Mouse (Mus musculus): ENCODE measurements at regions not wholly inside any gene's neighbourhood (a gene's known extent, or its start where the extent isn't known, plus 50 kb on each side); places are given as distances from the start of the nearest gene placed in this dataset.
A peak's percentile ranks its signal among the peaks of the same experiment; 100 is the strongest.

- Histone ChIP-seq H3K9me3 (replicated peaks; ENCODE audit: low read length) (no peaks in the 10 kb centered on the region), H3K9ac (ENCODE audit: low read depth, low read length) (no peak overlapping the region), H3K4me2 (ENCODE audit: low read length) (no peak overlapping the region), H3K4me3 (replicated peaks; ENCODE audit: low read depth, low read length) (no peak overlapping the region), H3K27ac (no peak overlapping the region), H3K36me3 (ENCODE audit: insufficient read depth, low read length) (no peaks in the 10 kb centered on the region), H3K4me1 (replicated peaks; ENCODE audit: insufficient read depth, low read length) (0 out of 2 replicates have a peak, but pooled peaks cover 5% of the 10 kb centered on the region), H3K27me3 (ENCODE audit: insufficient read depth, low read length) (no peaks in the 10 kb centered on the region)
- no peak for TF ChIP-seq CTCF (IDR thresholded peaks at IDR 0.05; ENCODE audit: low read depth)
- ATAC-seq (replicated peaks; ENCODE audit: low FRiP score, low read depth) (no peak), DNase-seq (ENCODE audit: low spot score) (peak; percentile 71)
- 60% methylated on average over 11 of the region's 11 CpGs for WGBS
Observed at GRCm38 (mm10) chr7:70640574-70640973, 274.0 kb upstream of the Nr2f2 start.

GRCm38 (mm10) chr7:70638161-70638560 is 271.6 kb upstream of the Nr2f2 start:
- no peak overlapping the region for H3K4me2 ChIP-seq (ENCODE audit: low read length)
- H3K4me3 ChIP-seq (replicated peaks; ENCODE audit: low read depth, low read length), result no peak overlapping the region
- H3K4me1 ChIP-seq (replicated peaks; ENCODE audit: insufficient read depth, low read length), result 0 out of 2 replicates have a peak, but pooled peaks cover 12% of the 10 kb centered on the region
- ATAC-seq (replicated peaks; ENCODE audit: low FRiP score, low read depth), result no peak
- no peak for DNase-seq (ENCODE audit: low spot score)
- no peak for TF ChIP-seq CTCF (IDR thresholded peaks at IDR 0.05; ENCODE audit: low read depth)
- H3K27ac ChIP-seq, result no peak overlapping the region
- WGBS, result 66% methylated on average over 2 of the region's 2 CpGs
- H3K9me3 ChIP-seq (replicated peaks; ENCODE audit: low read length), result no peaks in the 10 kb centered on the region
- H3K36me3 ChIP-seq (ENCODE audit: insufficient read depth, low read length), result no peaks in the 10 kb centered on the region
- H3K9ac ChIP-seq (ENCODE audit: low read depth, low read length), result no peak overlapping the region
- no peaks in the 10 kb centered on the region for H3K27me3 ChIP-seq (ENCODE audit: insufficient read depth, low read length)

GRCm38 (mm10) chr7:70634016-70634415 is 267.5 kb upstream of the Nr2f2 start:
- Histone ChIP-seq H3K27ac (no peak overlapping the region; the same call in 1 of the 2 replicates), H3K9ac (ENCODE audit: low read depth, low read length) (no peak overlapping the region), H3K36me3 (ENCODE audit: insufficient read depth, low read length) (no peaks in the 10 kb centered on the region), H3K4me3 (replicated peaks; ENCODE audit: low read depth, low read length) (no peak overlapping the region), H3K9me3 (replicated peaks; ENCODE audit: low read length) (no peaks in the 10 kb centered on the region), H3K4me2 (ENCODE audit: low read length) (peak overlapping the region; percentile 31), H3K27me3 (ENCODE audit: insufficient read depth, low read length) (no peaks in the 10 kb centered on the region), H3K4me1 (replicated peaks; ENCODE audit: insufficient read depth, low read length) (0 out of 2 replicates have a peak, but pooled peaks cover 12% of the 10 kb centered on the region)
- DNase-seq (ENCODE audit: low spot score) (peak; percentile 52), ATAC-seq (replicated peaks; ENCODE audit: low FRiP score, low read depth) (no peak)
- 21% methylated on average over 11 of the region's 11 CpGs for WGBS
- TF ChIP-seq CTCF (IDR thresholded peaks at IDR 0.05; ENCODE audit: low read depth), result no peak

GRCm38 (mm10) chr7:70633577-70633976 is 267.0 kb upstream of the Nr2f2 start:
- Histone ChIP-seq H3K9me3 (replicated peaks; ENCODE audit: low read length) (no peaks in the 10 kb centered on the region), H3K27me3 (ENCODE audit: insufficient read depth, low read length) (no peaks in the 10 kb centered on the region), H3K4me3 (replicated peaks; ENCODE audit: low read depth, low read length) (no peak overlapping the region), H3K4me1 (replicated peaks; ENCODE audit: insufficient read depth, low read length) (0 out of 2 replicates have a peak, but pooled peaks cover 12% of the 10 kb centered on the region), H3K27ac (no peak overlapping the region; the same call in 1 of the 2 replicates), H3K36me3 (ENCODE audit: insufficient read depth, low read length) (no peaks in the 10 kb centered on the region), H3K9ac (ENCODE audit: low read depth, low read length) (no peak overlapping the region), H3K4me2 (ENCODE audit: low read length) (no peak overlapping the region; the same call in 1 of the 2 replicates)
- 17% methylated on average over 11 of the region's 11 CpGs for WGBS
- ATAC-seq (replicated peaks; ENCODE audit: low FRiP score, low read depth), result 0 out of 2 replicates have a peak, but pooled peaks have one; percentile 17
- TF ChIP-seq CTCF (IDR thresholded peaks at IDR 0.05; ENCODE audit: low read depth), result no peak
- DNase-seq (ENCODE audit: low spot score), result peak; percentile 59

- DNase-seq (ENCODE audit: low spot score) (no peak), ATAC-seq (replicated peaks; ENCODE audit: low FRiP score, low read depth) (peak; percentile 51; the same call in 1 of the 2 replicates)
- Histone ChIP-seq H3K4me3 (replicated peaks; ENCODE audit: low read depth, low read length) (peak overlapping the region; percentile 13; the same call in 1 of the 2 replicates), H3K36me3 (ENCODE audit: insufficient read depth, low read length) (no peaks in the 10 kb centered on the region), H3K9me3 (replicated peaks; ENCODE audit: low read length) (no peaks in the 10 kb centered on the region), H3K9ac (ENCODE audit: low read depth, low read length) (peak overlapping the region; percentile 37; the same call in 1 of the 2 replicates), H3K4me2 (ENCODE audit: low read length) (peak overlapping the region; percentile 69), H3K27ac (peak overlapping the region; percentile 81), H3K27me3 (ENCODE audit: insufficient read depth, low read length) (no peaks in the 10 kb centered on the region), H3K4me1 (replicated peaks; ENCODE audit: insufficient read depth, low read length) (peaks cover 20% of the 10 kb centered on the region)
- no peak for TF ChIP-seq CTCF (IDR thresholded peaks at IDR 0.05; ENCODE audit: low read depth)
- 18% methylated on average over 10 of the region's 10 CpGs for WGBS
Observed at GRCm38 (mm10) chr7:70625643-70626231, 259.2 kb upstream of the Nr2f2 start.

GRCm38 (mm10) chr7:70624727-70625642 is 258.4 kb upstream of the Nr2f2 start:
- DNase-seq (ENCODE audit: low spot score) (peak; percentile 68), ATAC-seq (replicated peaks; ENCODE audit: low FRiP score, low read depth) (peak; percentile 77)
- peak overlapping the region; percentile 69 for H3K4me2 ChIP-seq (ENCODE audit: low read length)
- H3K36me3 ChIP-seq (ENCODE audit: insufficient read depth, low read length), result no peaks in the 10 kb centered on the region
- H3K4me1 ChIP-seq (replicated peaks; ENCODE audit: insufficient read depth, low read length), result peaks cover 20% of the 10 kb centered on the region
- H3K9me3 ChIP-seq (replicated peaks; ENCODE audit: low read length), result no peaks in the 10 kb centered on the region
- 0 out of 2 replicates have a peak, but pooled peaks have one; percentile 6 for TF ChIP-seq CTCF (IDR thresholded peaks at IDR 0.05; ENCODE audit: low read depth)
- H3K27me3 ChIP-seq (ENCODE audit: insufficient read depth, low read length), result no peaks in the 10 kb centered on the region
- peak overlapping the region; percentile 81 for H3K27ac ChIP-seq
- peak overlapping the region; percentile 37; the same call in 1 of the 2 replicates for H3K9ac ChIP-seq (ENCODE audit: low read depth, low read length)
- peak overlapping the region; percentile 13; the same call in 1 of the 2 replicates for H3K4me3 ChIP-seq (replicated peaks; ENCODE audit: low read depth, low read length)
- 3% methylated on average over 30 of the region's 30 CpGs for WGBS

All from kidney, postnatal 0 days (tissue).